In the genomic region with DNA sequence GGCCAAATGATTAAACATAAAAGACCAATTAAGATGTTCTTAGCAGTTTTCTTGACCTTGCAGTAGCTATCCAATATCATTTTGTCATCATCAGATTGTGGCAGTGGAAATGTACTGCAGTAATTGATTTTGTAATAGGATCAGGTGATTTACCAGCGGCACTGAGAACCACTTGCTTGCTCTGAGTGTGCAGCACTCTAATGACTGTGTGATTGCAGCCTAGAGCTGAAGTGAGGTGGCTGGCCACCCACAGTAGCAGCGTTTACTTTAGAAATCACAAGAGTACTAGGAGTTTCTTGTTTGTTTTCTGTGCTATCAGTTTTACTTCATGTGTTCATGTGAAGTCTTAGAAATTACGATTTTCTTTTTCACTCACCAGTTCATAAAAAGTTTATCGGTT, we compare ENCODE assay signal across 23 mouse cellular contexts.
DNase-seq lines count a peak whose midpoint lies in the region; ATAC-seq and TF ChIP-seq lines count a peak whose summit lies in the region.
"Had no signal": no experiment of that assay in that cellular context is flagged by ENCODE, and none has a peak within 500 bp of the region (broad histone marks: within the 10 kb centered on the region; RNA-seq: fewer than 3 reads in every experiment).

No protein-coding gene starts in this region.

- DNase-seq in lung, postnatal 0 days (ENCODE audit: low spot score), result peak; percentile 52
- no peak for DNase-seq in lung, postnatal 14 days
- DNase-seq in brain, adult 2 months (ENCODE audit: low read depth, low spot score), result peak; percentile 16
- DNase-seq in fat pad, adult 2 months (ENCODE audit: extremely low read depth, low read depth, low spot score), result peak; percentile 11
- peak; percentile 13 for DNase-seq in mesoderm, embryonic 11.5 days (ENCODE audit: low read depth, low spot score)
- DNase-seq in right cerebral cortex, postnatal 36 days (ENCODE audit: low spot score in 2 of 2), result no peak
- no peak for DNase-seq in retina, postnatal 1 day
- DNase-seq: adrenal gland, postnatal 25 days; cerebellum, adult 11 months; cerebellum, adult 8-10 months; cerebellum, postnatal 14 days; gastrocnemius, postnatal 36 days; heart, adult 11 months; heart, postnatal 10 days; heart, postnatal 4 days had no signal

- 48% methylated on average over 4 of the region's 4 CpGs for WGBS in lung, postnatal 0 days

- H3K9ac ChIP-seq in lung, postnatal 0 days (replicated peaks; ENCODE audit: low read depth), result no peak overlapping the region
- H3K9ac ChIP-seq: hindbrain, embryonic 12.5 days had no signal

- TF ChIP-seq CTCF in lung, postnatal 0 days (IDR thresholded peaks at IDR 0.05), result no peak

- H3K4me3 ChIP-seq in lung, postnatal 0 days (ENCODE audit: low read depth, low read length), result no peak overlapping the region
- H3K4me3 ChIP-seq: forebrain, embryonic 10.5 days; heart, embryonic 10.5 days; hindbrain, embryonic 12.5 days had no signal

- H3K4me2 ChIP-seq in lung, postnatal 0 days (replicated peaks; ENCODE audit: low read depth, low read length), result no peak overlapping the region
- H3K4me2 ChIP-seq: hindbrain, embryonic 12.5 days had no signal

- H3K36me3 ChIP-seq in lung, postnatal 0 days (ENCODE audit: insufficient read depth, low read length), result no peaks in the 10 kb centered on the region
- H3K36me3 ChIP-seq: hindbrain, embryonic 12.5 days had no signal

- peak; percentile 69 for ATAC-seq in lung, postnatal 0 days
- ATAC-seq: activated CD4-positive, CD25-positive, alpha-beta regulatory T cell, adult 4 months; forebrain, embryonic 14.5 days; hindbrain, embryonic 16.5 days; Patski had no signal

- no peak overlapping the region for H3K27ac ChIP-seq in lung, postnatal 0 days (ENCODE audit: low read length)
- H3K27ac ChIP-seq: forebrain, embryonic 10.5 days; heart, embryonic 10.5 days; hindbrain, embryonic 12.5 days had no signal

- H3K9me3 ChIP-seq in lung, postnatal 0 days (ENCODE audit: low read length), result no peaks in the 10 kb centered on the region
- H3K9me3 ChIP-seq: forebrain, embryonic 10.5 days; heart, embryonic 10.5 days; hindbrain, embryonic 12.5 days had no signal

- H3K4me1 ChIP-seq in lung, postnatal 0 days (ENCODE audit: insufficient read depth, low read depth, low read length), result no peaks in the 10 kb centered on the region
- H3K4me1 ChIP-seq: forebrain, embryonic 10.5 days; heart, embryonic 10.5 days; hindbrain, embryonic 12.5 days had no signal

- H3K27me3 ChIP-seq in lung, postnatal 0 days (replicated peaks; ENCODE audit: insufficient read depth, low read length), result no peaks in the 10 kb centered on the region
- H3K27me3 ChIP-seq: CH12.LX; hindbrain, embryonic 12.5 days; Patski had no signal

- TF ChIP-seq EP300 in lung, postnatal 0 days (IDR thresholded peaks at IDR 0.05), result peak; percentile 32; the same call in 1 of the 2 replicates

Comparison
In these comparisons a context has a peak if more than half of its experiments do, and no peak if none do; other contexts are left out.
1. DNase-seq: peak in lung, postnatal 0 days (single experiment), brain, adult 2 months (single experiment), fat pad, adult 2 months (single experiment) and mesoderm, embryonic 11.5 days (single experiment); none in lung, postnatal 14 days (single experiment), right cerebral cortex, postnatal 36 days (0 of 2) and retina, postnatal 1 day (single experiment).